Mouse (Mus musculus): Measurements from ENCODE around the gene Ssr3. TPM values are rescaled to one million over a fixed set of nuclear protein-coding genes. Genes with fewer than 3 reads are reported as not detected.

Gene Ssr3
- polyA plus RNA-seq, 1 experiment from 2014 or later: 307 TPM

DNA sequence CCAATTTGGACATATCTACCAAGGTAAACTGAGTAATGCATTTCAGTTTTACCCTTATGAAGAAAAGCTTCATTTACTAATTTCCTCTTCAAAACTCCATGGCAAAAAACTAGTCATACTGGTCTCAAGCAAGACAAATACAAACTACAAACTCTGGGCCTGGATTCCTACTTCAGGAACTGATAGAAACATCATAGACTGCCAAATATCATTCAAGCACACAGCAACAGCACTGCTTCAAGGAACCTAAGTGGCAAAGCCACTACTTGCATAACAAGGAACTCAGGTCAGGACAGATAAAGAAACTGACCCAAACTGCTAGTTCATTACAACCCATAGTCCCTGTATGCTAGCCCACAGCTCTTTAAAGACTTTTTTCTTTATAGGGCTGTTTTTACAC lies 13.7 kb downstream of the Ssr3 start:
- H3K4me1 ChIP-seq (ENCODE audit: insufficient read depth, low read length): no peaks in the 10 kb centered on the region
- no peak for ATAC-seq (ENCODE audit: low FRiP score, low TSS enrichment)

DNA sequence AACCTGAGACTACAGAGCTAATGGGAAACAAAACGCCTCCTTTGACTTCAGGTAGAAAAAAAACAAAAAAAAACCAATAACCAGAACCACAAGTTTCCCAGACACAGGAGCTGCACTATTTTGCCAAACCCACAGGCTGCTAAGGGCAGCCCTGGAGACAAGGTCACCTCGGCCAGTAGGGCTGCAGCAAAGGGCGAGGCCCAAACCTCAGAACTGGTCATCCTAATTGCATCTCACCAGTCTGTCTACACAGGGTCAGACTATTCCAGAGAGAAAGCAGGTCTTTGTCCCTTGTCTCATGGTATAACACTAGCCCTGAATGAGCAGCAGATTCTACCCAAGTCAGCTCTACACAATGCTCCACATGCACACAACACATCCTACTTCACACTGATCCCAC lies 17.7 kb downstream of the Ssr3 start:
- H3K36me3 ChIP-seq (ENCODE audit: insufficient read depth, low read length): peaks cover 48% of the 10 kb centered on the region
- 68% methylated on average over 3 of the region's 3 CpGs for WGBS
- H3K27me3 ChIP-seq (ENCODE audit: insufficient read depth, low read length): no peaks in the 10 kb centered on the region
- no peak overlapping the region for H3K9ac ChIP-seq (replicated peaks; ENCODE audit: low read length)
- no peak overlapping the region for H3K4me3 ChIP-seq (ENCODE audit: low read length)
- H3K9me3 ChIP-seq (ENCODE audit: low read length): no peaks in the 10 kb centered on the region
- H3K27ac ChIP-seq (ENCODE audit: low read length): no peak overlapping the region
- ATAC-seq (ENCODE audit: low FRiP score, low TSS enrichment): no peak
- H3K4me2 ChIP-seq (replicated peaks; ENCODE audit: low read depth, low read length): no peak overlapping the region
- no peaks in the 10 kb centered on the region for H3K4me1 ChIP-seq (ENCODE audit: insufficient read depth, low read length)

More for the DNA sequence above, 13.7 kb downstream of the Ssr3 start:
- Histone ChIP-seq H3K4me2 (replicated peaks; ENCODE audit: low read depth, low read length) (no peak overlapping the region), H3K9ac (replicated peaks; ENCODE audit: low read length) (no peak overlapping the region), H3K9me3 (ENCODE audit: low read length) (no peaks in the 10 kb centered on the region), H3K4me3 (ENCODE audit: low read length) (no peak overlapping the region), H3K27me3 (ENCODE audit: insufficient read depth, low read length) (no peaks in the 10 kb centered on the region), H3K36me3 (ENCODE audit: insufficient read depth, low read length) (peaks cover 30% of the 10 kb centered on the region), H3K27ac (ENCODE audit: low read length) (no peak overlapping the region)

DNA sequence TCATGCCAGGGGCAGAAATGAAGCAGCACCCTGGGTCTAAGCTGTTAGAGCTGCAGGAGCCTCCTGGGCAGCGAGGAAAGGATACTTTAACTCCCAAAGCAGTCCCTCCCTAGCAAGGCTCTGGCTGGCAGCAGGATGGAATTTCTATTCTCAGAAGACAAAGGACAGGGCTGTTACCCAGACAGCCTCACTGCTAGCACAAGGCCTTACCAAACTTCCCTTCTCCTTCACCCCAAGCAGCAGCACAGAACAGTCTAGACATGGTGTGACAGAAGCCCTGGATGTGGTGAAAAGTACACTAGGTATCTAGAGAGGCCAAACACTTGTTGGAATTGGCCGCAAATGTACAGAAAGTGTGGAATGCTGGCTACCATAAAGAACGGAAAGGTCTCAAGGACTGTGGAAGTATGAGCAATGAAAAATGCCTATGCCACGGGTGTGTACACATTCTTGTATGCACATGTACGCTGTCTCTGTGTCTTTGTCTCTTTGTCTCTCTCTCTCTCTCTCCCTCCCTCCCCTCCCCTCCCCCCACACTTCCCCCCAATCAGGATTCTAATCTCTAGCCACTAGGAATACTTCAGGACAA lies 18.7 kb downstream of the Ssr3 start:
- no peak for ATAC-seq (ENCODE audit: low FRiP score, low TSS enrichment)
- H3K9me3 ChIP-seq (ENCODE audit: low read length): no peaks in the 10 kb centered on the region
- H3K4me3 ChIP-seq (ENCODE audit: low read length): no peak overlapping the region
- H3K4me2 ChIP-seq (replicated peaks; ENCODE audit: low read depth, low read length): no peak overlapping the region
- H3K27ac ChIP-seq (ENCODE audit: low read length): no peak overlapping the region
- H3K4me1 ChIP-seq (ENCODE audit: insufficient read depth, low read length): no peaks in the 10 kb centered on the region
- H3K27me3 ChIP-seq (ENCODE audit: insufficient read depth, low read length): no peaks in the 10 kb centered on the region
- no peak overlapping the region for H3K9ac ChIP-seq (replicated peaks; ENCODE audit: low read length)
- H3K36me3 ChIP-seq (ENCODE audit: insufficient read depth, low read length): peaks cover 46% of the 10 kb centered on the region
- 93% methylated on average over 5 of the region's 5 CpGs for WGBS

DNA sequence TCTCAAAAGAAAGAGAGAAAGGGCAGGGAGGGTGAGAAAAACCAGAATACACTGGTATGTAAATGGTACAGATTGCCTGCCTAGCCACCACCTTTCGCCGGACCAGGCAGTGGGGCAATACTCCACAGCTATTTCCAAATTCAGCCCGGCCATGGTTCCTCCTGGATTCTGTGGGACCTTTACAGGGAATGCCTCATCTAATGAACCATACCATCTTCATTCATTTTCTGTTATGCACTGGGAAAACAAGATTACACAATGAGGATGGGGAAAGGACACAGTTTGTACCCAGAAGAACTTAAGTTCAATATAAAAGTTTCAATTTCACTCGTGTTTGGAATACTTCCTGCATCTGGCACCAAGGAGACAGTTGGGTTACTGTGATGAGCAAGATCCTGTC lies 19.9 kb downstream of the Ssr3 start:
- Histone ChIP-seq H3K4me3 (ENCODE audit: low read length) (no peak overlapping the region), H3K27me3 (ENCODE audit: insufficient read depth, low read length) (no peaks in the 10 kb centered on the region), H3K9ac (replicated peaks; ENCODE audit: low read length) (no peak overlapping the region), H3K27ac (ENCODE audit: low read length) (no peak overlapping the region), H3K4me2 (replicated peaks; ENCODE audit: low read depth, low read length) (no peak overlapping the region), H3K4me1 (ENCODE audit: insufficient read depth, low read length) (no peaks in the 10 kb centered on the region), H3K9me3 (ENCODE audit: low read length) (no peaks in the 10 kb centered on the region), H3K36me3 (ENCODE audit: insufficient read depth, low read length) (peaks cover 52% of the 10 kb centered on the region)
- 89% methylated on average over 4 of the region's 4 CpGs for WGBS
- no peak for ATAC-seq (ENCODE audit: low FRiP score, low TSS enrichment)

DNA sequence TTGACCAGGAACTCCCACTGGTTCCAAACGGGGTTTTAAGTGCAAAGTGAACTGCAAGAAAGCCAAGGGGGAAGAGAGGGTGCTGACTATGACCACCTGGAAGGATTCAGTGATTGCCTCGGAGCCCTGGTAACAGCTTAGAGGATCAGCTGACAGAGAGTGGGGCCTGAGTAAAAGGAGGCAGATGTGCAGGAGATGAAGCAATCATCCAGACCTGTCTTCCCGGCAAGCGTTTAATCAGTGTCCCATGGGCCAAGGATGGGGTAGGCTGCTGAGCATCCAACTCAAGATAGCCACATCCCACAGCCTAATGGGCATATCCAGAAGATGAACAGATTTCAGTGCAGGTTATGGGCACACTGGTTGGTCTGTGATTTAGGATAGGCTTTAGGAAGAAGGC lies 24.5 kb downstream of the Ssr3 start:
- Histone ChIP-seq H3K27ac (ENCODE audit: low read length) (no peak overlapping the region), H3K9ac (replicated peaks; ENCODE audit: low read length) (no peak overlapping the region), H3K9me3 (ENCODE audit: low read length) (no peaks in the 10 kb centered on the region), H3K4me3 (ENCODE audit: low read length) (no peak overlapping the region), H3K27me3 (ENCODE audit: insufficient read depth, low read length) (no peaks in the 10 kb centered on the region), H3K4me2 (replicated peaks; ENCODE audit: low read depth, low read length) (no peak overlapping the region), H3K36me3 (ENCODE audit: insufficient read depth, low read length) (peaks cover 41% of the 10 kb centered on the region), H3K4me1 (ENCODE audit: insufficient read depth, low read length) (no peaks in the 10 kb centered on the region)
- ATAC-seq (ENCODE audit: low FRiP score, low TSS enrichment): no peak
- WGBS: 64% methylated on average over 4 of the region's 4 CpGs

DNA sequence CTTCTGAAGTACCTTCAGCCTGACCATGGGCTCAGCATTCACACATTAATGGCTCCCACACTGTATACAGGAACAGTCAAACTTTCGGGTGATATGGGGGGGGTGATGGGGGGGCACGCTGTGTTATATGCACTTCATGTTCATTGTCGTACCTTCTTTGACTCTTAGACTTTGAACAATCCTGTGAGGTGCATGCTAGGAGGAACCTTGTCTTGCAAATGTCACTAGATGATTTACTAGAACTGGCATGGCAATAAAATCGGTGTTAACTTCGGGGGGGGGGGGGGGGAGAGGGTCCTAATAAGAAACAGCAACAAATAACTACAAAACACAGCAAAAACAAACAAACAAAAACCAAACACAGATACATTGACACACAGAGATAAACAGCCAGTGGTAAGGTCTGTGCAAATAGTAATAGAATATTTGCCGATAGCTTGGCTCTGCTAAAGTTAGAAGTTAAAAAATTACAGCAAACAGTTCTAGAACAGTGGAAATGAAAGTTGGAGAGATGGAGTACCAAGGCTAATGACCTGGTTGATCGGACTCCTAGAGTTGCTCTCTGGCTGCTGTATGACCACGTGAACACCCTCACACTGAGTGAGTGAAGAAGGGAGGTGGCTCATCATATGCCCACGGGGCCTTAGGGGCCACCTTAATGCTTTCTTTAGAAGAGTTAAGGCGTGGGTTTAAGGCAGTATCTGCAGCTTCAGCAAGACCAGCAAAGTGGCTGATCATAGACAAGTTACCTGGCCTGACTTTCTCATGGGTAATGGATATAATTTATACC lies 26.3 kb downstream of the Ssr3 start:
- ATAC-seq (ENCODE audit: low FRiP score, low TSS enrichment): peak; percentile 62
- Histone ChIP-seq H3K36me3 (ENCODE audit: insufficient read depth, low read length) (peaks cover 23% of the 10 kb centered on the region), H3K27me3 (ENCODE audit: insufficient read depth, low read length) (no peaks in the 10 kb centered on the region), H3K4me2 (replicated peaks; ENCODE audit: low read depth, low read length) (no peak overlapping the region), H3K4me1 (ENCODE audit: insufficient read depth, low read length) (no peaks in the 10 kb centered on the region), H3K9me3 (ENCODE audit: low read length) (no peaks in the 10 kb centered on the region), H3K27ac (ENCODE audit: low read length) (no peak overlapping the region), H3K4me3 (ENCODE audit: low read length) (no peak overlapping the region), H3K9ac (replicated peaks; ENCODE audit: low read length) (no peak overlapping the region)
- 76% methylated on average over 8 of the region's 10 CpGs for WGBS

DNA sequence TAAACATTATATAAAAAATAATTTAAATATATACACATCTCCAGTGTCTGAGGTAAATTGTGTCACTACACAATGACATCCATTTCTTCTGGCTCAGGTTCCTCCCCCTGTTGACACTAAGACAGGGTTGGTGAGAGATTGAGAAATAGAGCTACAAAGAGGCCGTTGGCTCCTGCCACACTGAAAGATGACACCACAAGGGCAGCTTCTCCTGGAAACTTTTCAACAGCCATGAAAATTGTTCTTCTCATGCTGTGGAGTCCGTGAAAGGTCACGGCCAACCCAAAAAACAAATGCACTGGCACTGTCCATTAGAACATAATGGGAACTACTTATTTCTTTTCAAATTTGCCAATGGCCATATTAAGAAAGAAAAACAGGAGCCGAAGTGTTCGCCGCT lies 27.2 kb downstream of the Ssr3 start:
- Histone ChIP-seq H3K9ac (replicated peaks; ENCODE audit: low read length) (no peak overlapping the region), H3K4me2 (replicated peaks; ENCODE audit: low read depth, low read length) (no peak overlapping the region), H3K36me3 (ENCODE audit: insufficient read depth, low read length) (peaks cover 16% of the 10 kb centered on the region), H3K4me1 (ENCODE audit: insufficient read depth, low read length) (no peaks in the 10 kb centered on the region), H3K9me3 (ENCODE audit: low read length) (no peaks in the 10 kb centered on the region), H3K27ac (ENCODE audit: low read length) (no peak overlapping the region), H3K27me3 (ENCODE audit: insufficient read depth, low read length) (no peaks in the 10 kb centered on the region), H3K4me3 (ENCODE audit: low read length) (no peak overlapping the region)
- ATAC-seq (ENCODE audit: low FRiP score, low TSS enrichment): peak; percentile 42; the same call in 1 of the 2 replicates
- WGBS: 55% methylated on average over 6 of the region's 6 CpGs

DNA sequence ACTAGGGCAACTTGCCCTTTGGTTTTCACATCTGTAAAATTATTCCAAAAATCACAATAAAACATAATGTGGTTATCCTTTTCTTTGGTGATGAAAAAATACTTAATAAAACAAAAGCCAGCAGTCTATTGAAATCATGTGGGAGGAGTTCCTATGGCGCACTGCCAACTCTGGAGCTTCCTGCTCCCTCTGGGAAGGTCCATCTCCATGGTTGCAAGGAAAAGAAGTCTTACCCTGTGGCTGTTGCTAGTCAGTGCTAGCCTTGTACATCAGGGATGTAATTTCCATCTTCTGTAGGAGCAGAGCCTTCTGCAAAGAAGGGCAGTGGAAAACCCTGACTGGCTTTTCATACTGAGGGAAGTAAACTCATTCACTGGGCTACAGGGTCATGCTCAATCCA lies 29.0 kb downstream of the Ssr3 start:
- Histone ChIP-seq H3K27ac (ENCODE audit: low read length) (no peak overlapping the region), H3K4me2 (replicated peaks; ENCODE audit: low read depth, low read length) (no peak overlapping the region), H3K4me3 (ENCODE audit: low read length) (no peak overlapping the region), H3K4me1 (ENCODE audit: insufficient read depth, low read length) (no peaks in the 10 kb centered on the region), H3K9me3 (ENCODE audit: low read length) (no peaks in the 10 kb centered on the region), H3K36me3 (ENCODE audit: insufficient read depth, low read length) (peaks cover 13% of the 10 kb centered on the region), H3K9ac (replicated peaks; ENCODE audit: low read length) (no peak overlapping the region), H3K27me3 (ENCODE audit: insufficient read depth, low read length) (no peaks in the 10 kb centered on the region)
- 79% methylated on average over 1 of the region's 1 CpGs for WGBS
- ATAC-seq (ENCODE audit: low FRiP score, low TSS enrichment): no peak

DNA sequence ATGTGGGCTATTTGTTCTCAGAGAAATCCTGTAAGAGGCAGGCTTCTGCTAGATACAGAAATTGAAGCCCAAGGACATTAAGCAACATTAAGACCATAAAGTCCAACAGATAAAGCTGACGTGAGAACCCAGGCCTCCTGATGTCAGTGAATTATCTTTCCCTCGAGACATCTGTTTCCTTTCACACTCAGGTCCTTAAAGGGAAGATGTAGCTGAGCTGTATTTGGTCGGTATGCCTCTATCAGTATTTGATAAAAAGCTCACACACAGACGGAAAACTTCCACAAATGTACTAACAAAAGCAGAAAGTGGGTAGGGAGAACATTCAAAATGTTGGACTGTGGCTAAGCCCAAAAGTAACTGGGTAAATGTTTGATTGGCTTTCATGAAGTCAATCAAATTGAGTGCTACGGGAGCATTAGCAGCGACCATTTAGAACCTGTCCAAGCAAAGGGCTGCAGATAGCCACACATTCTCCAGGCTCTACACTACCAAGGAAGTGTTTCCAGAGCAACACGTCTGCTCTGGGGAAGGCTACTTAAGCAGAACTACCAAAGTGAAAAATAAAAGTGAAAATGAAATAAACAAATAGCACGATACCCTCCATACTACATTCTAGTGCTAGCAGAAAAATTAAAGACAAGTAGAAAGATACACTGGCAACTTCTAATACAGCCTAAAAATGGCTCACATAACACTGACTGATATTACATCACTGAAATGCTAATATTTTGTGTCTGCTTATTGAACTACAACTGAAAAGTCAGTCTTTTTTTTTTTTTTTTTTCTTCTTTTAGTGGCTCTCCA lies 32.1 kb downstream of the Ssr3 start:
- no peak overlapping the region for H3K4me3 ChIP-seq (ENCODE audit: low read length)

More for the DNA sequence above, 32.1 kb downstream of the Ssr3 start:
- ATAC-seq (ENCODE audit: low FRiP score, low TSS enrichment): no peak
- H3K27me3 ChIP-seq (ENCODE audit: insufficient read depth, low read length): no peaks in the 10 kb centered on the region
- no peaks in the 10 kb centered on the region for H3K9me3 ChIP-seq (ENCODE audit: low read length)
- 0 out of 2 replicates have a peak, but pooled peaks cover 2% of the 10 kb centered on the region for H3K4me1 ChIP-seq (ENCODE audit: insufficient read depth, low read length)
- WGBS: 67% methylated on average over 8 of the region's 8 CpGs
- H3K27ac ChIP-seq (ENCODE audit: low read length): no peak overlapping the region
- H3K36me3 ChIP-seq (ENCODE audit: insufficient read depth, low read length): peaks cover 3% of the 10 kb centered on the region; the same call in 1 of the 2 replicates
- H3K4me2 ChIP-seq (replicated peaks; ENCODE audit: low read depth, low read length): no peak overlapping the region
- H3K9ac ChIP-seq (replicated peaks; ENCODE audit: low read length): no peak overlapping the region

Data from kidney, embryonic 16.5 days (tissue).